Mouse (Mus musculus): ENCODE data around the gene Gpr18. TPM values are rescaled to one million over a fixed set of nuclear protein-coding genes. Genes with fewer than 3 reads are reported as not detected.

Gene Gpr18
- polyA plus RNA-seq, 1 experiment from 2014 or later = 0.78 TPM

GRCm38 (mm10) chr14:121936356-121936755, 20.8 kb upstream of the Gpr18 start:
- Histone ChIP-seq H3K27ac (ENCODE audit: low read depth) (no peak overlapping the region), H3K9ac (replicated peaks) (no peak overlapping the region), H3K4me2 (ENCODE audit: low read depth, low read length) (no peak overlapping the region), H3K4me3 (ENCODE audit: low read depth, low read length) (no peak overlapping the region), H3K9me3 (ENCODE audit: low read length) (peaks cover 3% of the 10 kb centered on the region), H3K36me3 (replicated peaks; ENCODE audit: insufficient read depth, low read length) (no peaks in the 10 kb centered on the region; the same call in 1 of the 2 replicates), H3K4me1 (ENCODE audit: insufficient read depth) (peaks cover 17% of the 10 kb centered on the region), H3K27me3 (ENCODE audit: insufficient read depth, low read length) (no peaks in the 10 kb centered on the region)
- WGBS (ENCODE audit: insufficient replicate concordance) = 76% methylated on average over 4 of the region's 4 CpGs
- ATAC-seq (no peak), DNase-seq (no peak)
- TF ChIP-seq CTCF (IDR thresholded peaks at IDR 0.05; ENCODE audit: low read depth) = no peak
- TF ChIP-seq EP300 (IDR thresholded peaks at IDR 0.05; ENCODE audit: low read depth) = no peak

GRCm38 (mm10) chr14:121934597-121934946, 19.0 kb upstream of the Gpr18 start:
- WGBS (ENCODE audit: insufficient replicate concordance) = 57% methylated on average over 5 of the region's 5 CpGs
- Histone ChIP-seq H3K4me2 (ENCODE audit: low read depth, low read length) (no peak overlapping the region), H3K4me3 (ENCODE audit: low read depth, low read length) (no peak overlapping the region), H3K27me3 (ENCODE audit: insufficient read depth, low read length) (no peaks in the 10 kb centered on the region), H3K4me1 (ENCODE audit: insufficient read depth) (peaks cover 20% of the 10 kb centered on the region), H3K9ac (replicated peaks) (no peak overlapping the region), H3K36me3 (replicated peaks; ENCODE audit: insufficient read depth, low read length) (no peaks in the 10 kb centered on the region; the same call in 1 of the 2 replicates), H3K9me3 (ENCODE audit: low read length) (peaks cover 3% of the 10 kb centered on the region), H3K27ac (ENCODE audit: low read depth) (no peak overlapping the region)
- ATAC-seq (no peak), DNase-seq (no peak)
- TF ChIP-seq CTCF (IDR thresholded peaks at IDR 0.05; ENCODE audit: low read depth) = no peak
- TF ChIP-seq EP300 (IDR thresholded peaks at IDR 0.05; ENCODE audit: low read depth) = no peak

GRCm38 (mm10) chr14:121933906-121934596, 18.5 kb upstream of the Gpr18 start:
- no peak for TF ChIP-seq CTCF (IDR thresholded peaks at IDR 0.05; ENCODE audit: low read depth)
- no peak for TF ChIP-seq EP300 (IDR thresholded peaks at IDR 0.05; ENCODE audit: low read depth)
- Histone ChIP-seq H3K4me3 (ENCODE audit: low read depth, low read length) (no peak overlapping the region), H3K27ac (ENCODE audit: low read depth) (no peak overlapping the region), H3K4me1 (ENCODE audit: insufficient read depth) (peaks cover 22% of the 10 kb centered on the region), H3K36me3 (replicated peaks; ENCODE audit: insufficient read depth, low read length) (no peaks in the 10 kb centered on the region; the same call in 1 of the 2 replicates), H3K27me3 (ENCODE audit: insufficient read depth, low read length) (no peaks in the 10 kb centered on the region), H3K9ac (replicated peaks) (no peak overlapping the region), H3K4me2 (ENCODE audit: low read depth, low read length) (no peak overlapping the region), H3K9me3 (ENCODE audit: low read length) (peaks cover 3% of the 10 kb centered on the region)
- WGBS (ENCODE audit: insufficient replicate concordance) = 67% methylated on average over 7 of the region's 7 CpGs
- DNase-seq (no peak), ATAC-seq (no peak)

- Histone ChIP-seq H3K4me2 (ENCODE audit: low read depth, low read length) (no peak overlapping the region), H3K9me3 (ENCODE audit: low read length) (peaks cover 3% of the 10 kb centered on the region), H3K27ac (ENCODE audit: low read depth) (no peak overlapping the region), H3K9ac (replicated peaks) (no peak overlapping the region), H3K27me3 (ENCODE audit: insufficient read depth, low read length) (no peaks in the 10 kb centered on the region), H3K4me1 (ENCODE audit: insufficient read depth) (peaks cover 23% of the 10 kb centered on the region), H3K36me3 (replicated peaks; ENCODE audit: insufficient read depth, low read length) (no peaks in the 10 kb centered on the region; the same call in 1 of the 2 replicates), H3K4me3 (ENCODE audit: low read depth, low read length) (no peak overlapping the region)
- TF ChIP-seq CTCF (IDR thresholded peaks at IDR 0.05; ENCODE audit: low read depth) = no peak
- TF ChIP-seq EP300 (IDR thresholded peaks at IDR 0.05; ENCODE audit: low read depth) = no peak
- DNase-seq = no peak
- 83% methylated on average over 4 of the region's 4 CpGs for WGBS (ENCODE audit: insufficient replicate concordance)
- no peak for ATAC-seq
Measured at GRCm38 (mm10) chr14:121932180-121932579, 16.6 kb upstream of the Gpr18 start.

- no peak overlapping the region for H3K4me3 ChIP-seq (ENCODE audit: low read depth, low read length)
- DNase-seq (no peak), ATAC-seq (no peak)
- WGBS (ENCODE audit: insufficient replicate concordance) = 81% methylated on average over 3 of the region's 3 CpGs
- H3K27ac ChIP-seq (ENCODE audit: low read depth) = no peak overlapping the region
- H3K36me3 ChIP-seq (replicated peaks; ENCODE audit: insufficient read depth, low read length) = no peaks in the 10 kb centered on the region; the same call in 1 of the 2 replicates
- H3K4me2 ChIP-seq (ENCODE audit: low read depth, low read length) = no peak overlapping the region
- H3K9me3 ChIP-seq (ENCODE audit: low read length) = peaks cover 3% of the 10 kb centered on the region
- TF ChIP-seq EP300 (IDR thresholded peaks at IDR 0.05; ENCODE audit: low read depth) (no peak), CTCF (IDR thresholded peaks at IDR 0.05; ENCODE audit: low read depth) (no peak)
- no peaks in the 10 kb centered on the region for H3K27me3 ChIP-seq (ENCODE audit: insufficient read depth, low read length)
- no peak overlapping the region for H3K9ac ChIP-seq (replicated peaks)
- peaks cover 20% of the 10 kb centered on the region for H3K4me1 ChIP-seq (ENCODE audit: insufficient read depth)
Measured at GRCm38 (mm10) chr14:121931594-121931993, 16.0 kb upstream of the Gpr18 start.

- ATAC-seq (no peak), DNase-seq (no peak)
- Histone ChIP-seq H3K4me1 (ENCODE audit: insufficient read depth) (peaks cover 20% of the 10 kb centered on the region), H3K4me3 (ENCODE audit: low read depth, low read length) (no peak overlapping the region), H3K9ac (replicated peaks) (no peak overlapping the region), H3K36me3 (replicated peaks; ENCODE audit: insufficient read depth, low read length) (no peaks in the 10 kb centered on the region; the same call in 1 of the 2 replicates), H3K27me3 (ENCODE audit: insufficient read depth, low read length) (no peaks in the 10 kb centered on the region), H3K4me2 (ENCODE audit: low read depth, low read length) (no peak overlapping the region), H3K9me3 (ENCODE audit: low read length) (peaks cover 3% of the 10 kb centered on the region), H3K27ac (ENCODE audit: low read depth) (no peak overlapping the region)
- TF ChIP-seq CTCF (IDR thresholded peaks at IDR 0.05; ENCODE audit: low read depth) (no peak), EP300 (IDR thresholded peaks at IDR 0.05; ENCODE audit: low read depth) (no peak)
- WGBS (ENCODE audit: insufficient replicate concordance) = 74% methylated on average over 7 of the region's 7 CpGs
Measured at GRCm38 (mm10) chr14:121930731-121931383, 15.3 kb upstream of the Gpr18 start.

Measured in liver, postnatal 0 days (tissue).